Comparison of ENCODE assay signal across 28 mouse cellular contexts in genomic region chr14:48090465-48090864, GRCm38 (mm10). TPM values are rescaled to one million over a fixed set of nuclear protein-coding genes. Genes with fewer than 3 reads are reported as not detected.
"Had no signal": no experiment of that assay in that cellular context is flagged by ENCODE, and none has a peak within 500 bp of the region (broad histone marks: within the 10 kb centered on the region; RNA-seq: fewer than 3 reads in every experiment).

No protein-coding gene starts in this region.

- H3K9me3 ChIP-seq: embryonic facial prominence, embryonic 10.5 days; embryonic facial prominence, embryonic 12.5 days; embryonic facial prominence, embryonic 13.5 days; embryonic facial prominence, embryonic 15.5 days; forebrain, embryonic 10.5 days; forebrain, embryonic 13.5 days; forebrain, embryonic 15.5 days had no signal

- H3K4me3 ChIP-seq: embryonic facial prominence, embryonic 10.5 days; embryonic facial prominence, embryonic 12.5 days; embryonic facial prominence, embryonic 13.5 days; embryonic facial prominence, embryonic 15.5 days; erythroblast, embryonic 14.5 days; forebrain, embryonic 10.5 days; forebrain, embryonic 12.5 days; forebrain, embryonic 13.5 days; forebrain, embryonic 15.5 days; gastrocnemius, adult 2 months had no signal

- H3K27ac ChIP-seq: embryonic facial prominence, embryonic 10.5 days; embryonic facial prominence, embryonic 12.5 days; embryonic facial prominence, embryonic 13.5 days; embryonic facial prominence, embryonic 15.5 days; forebrain, embryonic 10.5 days; forebrain, embryonic 12.5 days; forebrain, embryonic 13.5 days; forebrain, embryonic 15.5 days; gastrocnemius, adult 2 months had no signal

- H3K4me1 ChIP-seq: embryonic facial prominence, embryonic 15.5 days; forebrain, embryonic 12.5 days had no signal

- H3K36me3 ChIP-seq: embryonic facial prominence, embryonic 10.5 days; embryonic facial prominence, embryonic 12.5 days; embryonic facial prominence, embryonic 13.5 days; embryonic facial prominence, embryonic 15.5 days; forebrain, embryonic 10.5 days; forebrain, embryonic 12.5 days; forebrain, embryonic 15.5 days had no signal

- H3K9ac ChIP-seq: embryonic facial prominence, embryonic 12.5 days; embryonic facial prominence, embryonic 13.5 days; embryonic facial prominence, embryonic 15.5 days; forebrain, embryonic 12.5 days; forebrain, embryonic 13.5 days; forebrain, embryonic 15.5 days; forebrain, postnatal 0 days had no signal

- DNase-seq: cerebellum, adult 18-20 months; cerebellum, adult 2 months; cerebellum, adult 8-10 months; cerebellum, adult 9-10 months; cerebellum, adult 9-11 months; cerebellum, postnatal 10 days; cerebellum, postnatal 14 days; cerebellum, postnatal 25 days; cerebellum, postnatal 36 days; embryo, embryonic 11 days; forebrain, postnatal 0 days; gastrocnemius, adult 2 months; gastrocnemius, postnatal 10 days; gastrocnemius, postnatal 14 days; gastrocnemius, postnatal 25 days; gastrocnemius, postnatal 36 days; heart, adult 11 months had no signal

- ATAC-seq: forebrain, embryonic 13.5 days; forebrain, embryonic 14.5 days; forebrain, embryonic 15.5 days; forebrain, embryonic 16.5 days had no signal

- H3K4me2 ChIP-seq: embryonic facial prominence, embryonic 12.5 days; embryonic facial prominence, embryonic 13.5 days; embryonic facial prominence, embryonic 15.5 days; forebrain, embryonic 12.5 days; forebrain, embryonic 13.5 days; forebrain, embryonic 15.5 days had no signal

- H3K27me3 ChIP-seq: embryonic facial prominence, embryonic 15.5 days; forebrain, embryonic 12.5 days; forebrain, embryonic 13.5 days; forebrain, embryonic 15.5 days had no signal

RNA-seq across cellular contexts. Expression of gene Peli2, which starts 30.2 kb away (rescaled TPM):
- polyA plus RNA-seq: erythroblast, embryonic 14.5 days had no signal
